Mouse (Mus musculus) natural killer cell, adult 2 months (primary cell): ENCODE results near the gene Abhd17c.

Experiments
- DNase-seq, 2 experiments: peaks; one replicate each; pipeline ENCODE4 v3.0.0; 2022; ENCODE audit warnings: low spot score in 2 of 2

Gene Abhd17c

GRCm38 (mm10) chr7:84119216-84120105 lies 32.2 kb downstream of the Abhd17c start:
- peak in 1 of 2 experiments; percentile 35 for DNase-seq

- DNase-seq, result no peak
These were observed 34.1 kb downstream of the Abhd17c start for GRCm38 (mm10) chr7:84117543-84118122.

- DNase-seq, result no peak
These were observed 34.8 kb downstream of the Abhd17c start for GRCm38 (mm10) chr7:84116621-84117542.

- peak in 1 of 2 experiments; percentile 5 for DNase-seq
These were observed 36.3 kb downstream of the Abhd17c start for GRCm38 (mm10) chr7:84115385-84115784.

- no peak for DNase-seq
These were observed 36.9 kb downstream of the Abhd17c start for GRCm38 (mm10) chr7:84114775-84115174.

- DNase-seq, result no peak
These were observed 38.7 kb downstream of the Abhd17c start for GRCm38 (mm10) chr7:84113035-84113390.

- no peak for DNase-seq
These were observed 39.2 kb downstream of the Abhd17c start for GRCm38 (mm10) chr7:84112351-84113034.

GRCm38 (mm10) chr7:84111716-84112350 lies 39.9 kb downstream of the Abhd17c start:
- DNase-seq, result no peak

GRCm38 (mm10) chr7:84106942-84107341 lies 44.8 kb downstream of the Abhd17c start:
- DNase-seq, result no peak

- no peak for DNase-seq
These were observed 49.1 kb downstream of the Abhd17c start for GRCm38 (mm10) chr7:84102589-84102988.

GRCm38 (mm10) chr7:84100672-84101071 lies 51.0 kb downstream of the Abhd17c start:
- no peak for DNase-seq

GRCm38 (mm10) chr7:84098098-84098497 lies 53.6 kb downstream of the Abhd17c start:
- no peak for DNase-seq

GRCm38 (mm10) chr7:84096501-84096900 lies 55.2 kb downstream of the Abhd17c start:
- no peak for DNase-seq

- no peak for DNase-seq
These were observed 60.9 kb downstream of the Abhd17c start for GRCm38 (mm10) chr7:84090793-84091192.

- DNase-seq, result no peak
These were observed 61.9 kb downstream of the Abhd17c start for GRCm38 (mm10) chr7:84089777-84090176.

GRCm38 (mm10) chr7:84088971-84089370 lies 62.7 kb downstream of the Abhd17c start:
- peak in 1 of 2 experiments; percentile 51 for DNase-seq

- no peak for DNase-seq
These were observed 63.5 kb downstream of the Abhd17c start for GRCm38 (mm10) chr7:84088191-84088590.

GRCm38 (mm10) chr7:84086039-84086829 lies 65.5 kb downstream of the Abhd17c start, which contains the start of gene Cemip:
Gene Cemip (minus strand): TSS chr7:84086502.
- DNase-seq, result peak in 1 of 2 experiments; percentile 31

GRCm38 (mm10) chr7:84085049-84085945 lies 66.4 kb downstream of the Abhd17c start:
- peak in 1 of 2 experiments; percentile 3 for DNase-seq
